Mouse (Mus musculus) C2C12 (cell line): ENCODE measurements around the gene Macrod1. TPM values are rescaled to one million over a fixed set of nuclear protein-coding genes. Genes with fewer than 3 reads are reported as not detected.

Source experiments
- H3K27me3 ChIP-seq: one replicate; pipeline ENCODE4 v1.6.1; 2011; ENCODE audit not compliant: control insufficient read depth, insufficient read depth, insufficient read length
- H3K36me3 ChIP-seq: one replicate; pipeline ENCODE4 v1.6.1; 2011; ENCODE audit not compliant: control insufficient read depth, insufficient read depth
- H3K4me3 ChIP-seq: one replicate; pipeline ENCODE4 v1.5.1; 2011; ENCODE audit warnings: mild to moderate bottlenecking, control low read depth; ENCODE audit not compliant: poor library complexity, insufficient read depth, severe bottlenecking
- H3K79me2 ChIP-seq: one replicate; pipeline ENCODE4 v1.6.1; 2011; ENCODE audit not compliant: control insufficient read depth, insufficient read depth
- H3K79me3 ChIP-seq: one replicate; pipeline ENCODE4 v1.6.1; 2011; ENCODE audit warnings: low read depth, control low read depth
- H3ac ChIP-seq: one replicate; pipeline ENCODE3; 2011; ENCODE audit warnings: low read depth; ENCODE audit not compliant: control insufficient read depth, insufficient read length
- CEBPB ChIP-seq: IDR thresholded peaks from one replicate; pipeline ENCODE4 v1.6.1; 2011; ENCODE audit warnings: low read depth, mild to moderate bottlenecking, control low read depth, moderate library complexity
- CTCF ChIP-seq: IDR thresholded peaks from one replicate; pipeline ENCODE4 v1.5.1; 2011; ENCODE audit not compliant: control insufficient read depth, insufficient read depth, insufficient read length
- FOSL1 ChIP-seq: IDR thresholded peaks from one replicate; pipeline ENCODE4 v1.8.0; 2011; ENCODE audit warnings: mild to moderate bottlenecking, low read length; ENCODE audit not compliant: poor library complexity, insufficient read depth, severe bottlenecking
- MAX ChIP-seq: IDR thresholded peaks from one replicate; pipeline ENCODE4 v1.6.1; 2011; ENCODE audit warnings: mild to moderate bottlenecking, control low read depth
- MYOD1 ChIP-seq: IDR thresholded peaks from one replicate; pipeline ENCODE4 v1.6.1; 2011; ENCODE audit warnings: low read depth; ENCODE audit not compliant: control insufficient read depth, insufficient read length
- MYOG ChIP-seq: IDR thresholded peaks from one replicate; pipeline ENCODE4 v1.6.1; 2011; ENCODE audit not compliant: control insufficient read depth, insufficient read length; ENCODE audit errors: extremely low read depth
- USF1 ChIP-seq: IDR thresholded peaks from one replicate; pipeline ENCODE4 v1.6.1; 2011; ENCODE audit warnings: low read depth, mild to moderate bottlenecking, control low read depth, moderate library complexity
- polyA plus RNA-seq: library from polyadenylated mRNA; unstranded; fragments of >200 nt; fragmentation: generic; extraction: Trizol; gene quantifications from one replicate; pipeline ENCODE4 v1.2.1, GENCODE M21; 2012; ENCODE audit warnings: missing spikeins

Gene Macrod1
- polyA plus RNA-seq, 1 experiment = 8.3 TPM

DNA sequence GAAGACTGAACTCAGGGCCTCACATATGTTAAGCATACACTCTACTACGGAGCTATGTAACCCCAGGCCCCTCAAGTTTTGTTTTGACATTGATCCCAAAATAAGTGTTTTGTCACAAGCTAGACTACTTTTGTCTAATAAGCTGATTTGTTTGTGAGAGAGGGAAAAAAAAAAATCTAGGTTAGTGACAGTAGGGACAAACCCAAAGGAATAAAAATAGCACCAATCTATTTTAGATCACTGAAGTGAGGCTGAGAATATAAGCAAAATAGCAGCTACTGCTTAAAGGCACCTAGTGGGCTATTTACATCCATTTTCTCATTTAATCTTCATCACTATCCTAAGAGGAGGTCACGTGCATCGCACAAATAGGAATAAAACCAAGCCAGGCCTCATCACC is 183.0 kb downstream of the Macrod1 start:
- TF ChIP-seq USF1 = no peak
- TF ChIP-seq MYOG = no peak
- no peak for TF ChIP-seq CTCF
- no peak for TF ChIP-seq FOSL1
- no peak for TF ChIP-seq MYOD1
- TF ChIP-seq CEBPB = no peak
- TF ChIP-seq MAX = no peak
- Histone ChIP-seq H3K79me2 (peaks cover 64% of the 10 kb centered on the region), H3K79me3 (peaks cover 39% of the 10 kb centered on the region)

DNA sequence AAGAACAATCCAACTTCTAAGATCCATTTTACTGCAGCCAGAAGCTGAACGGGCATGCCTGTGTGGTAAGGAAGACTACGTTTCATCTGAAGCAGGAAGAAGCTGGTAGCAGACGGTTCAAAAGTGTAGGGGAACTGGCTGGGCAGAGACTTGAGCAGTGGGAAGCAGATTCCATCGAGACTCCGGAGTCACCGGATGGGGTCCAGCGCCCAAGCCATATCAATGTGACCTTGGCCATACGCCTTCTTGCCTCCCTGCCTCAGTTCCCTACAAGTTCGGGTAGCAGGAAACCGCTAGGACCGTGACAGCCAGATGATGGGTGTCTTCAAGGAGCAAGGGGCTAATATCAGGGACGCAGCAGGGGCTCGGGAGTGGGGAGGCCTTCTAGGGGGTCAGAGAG is 183.7 kb downstream of the Macrod1 start:
- Histone ChIP-seq H3K79me2 (peaks cover 57% of the 10 kb centered on the region), H3K4me3 (peak overlapping the region; percentile 80), H3K27me3 (no peaks in the 10 kb centered on the region), H3ac (peak overlapping the region; percentile 73), H3K79me3 (peaks cover 39% of the 10 kb centered on the region), H3K36me3 (peaks cover 23% of the 10 kb centered on the region)
- TF ChIP-seq USF1 = no peak
- TF ChIP-seq FOSL1 = no peak
- no peak for TF ChIP-seq MAX
- no peak for TF ChIP-seq CTCF
- TF ChIP-seq MYOG = no peak
- no peak for TF ChIP-seq CEBPB
- TF ChIP-seq MYOD1 = no peak

More for the DNA sequence above, 183.0 kb downstream of the Macrod1 start:
- peaks cover 23% of the 10 kb centered on the region for H3K36me3 ChIP-seq
- no peaks in the 10 kb centered on the region for H3K27me3 ChIP-seq
- H3K4me3 ChIP-seq = peak overlapping the region; percentile 80
- no peak overlapping the region for H3ac ChIP-seq

DNA sequence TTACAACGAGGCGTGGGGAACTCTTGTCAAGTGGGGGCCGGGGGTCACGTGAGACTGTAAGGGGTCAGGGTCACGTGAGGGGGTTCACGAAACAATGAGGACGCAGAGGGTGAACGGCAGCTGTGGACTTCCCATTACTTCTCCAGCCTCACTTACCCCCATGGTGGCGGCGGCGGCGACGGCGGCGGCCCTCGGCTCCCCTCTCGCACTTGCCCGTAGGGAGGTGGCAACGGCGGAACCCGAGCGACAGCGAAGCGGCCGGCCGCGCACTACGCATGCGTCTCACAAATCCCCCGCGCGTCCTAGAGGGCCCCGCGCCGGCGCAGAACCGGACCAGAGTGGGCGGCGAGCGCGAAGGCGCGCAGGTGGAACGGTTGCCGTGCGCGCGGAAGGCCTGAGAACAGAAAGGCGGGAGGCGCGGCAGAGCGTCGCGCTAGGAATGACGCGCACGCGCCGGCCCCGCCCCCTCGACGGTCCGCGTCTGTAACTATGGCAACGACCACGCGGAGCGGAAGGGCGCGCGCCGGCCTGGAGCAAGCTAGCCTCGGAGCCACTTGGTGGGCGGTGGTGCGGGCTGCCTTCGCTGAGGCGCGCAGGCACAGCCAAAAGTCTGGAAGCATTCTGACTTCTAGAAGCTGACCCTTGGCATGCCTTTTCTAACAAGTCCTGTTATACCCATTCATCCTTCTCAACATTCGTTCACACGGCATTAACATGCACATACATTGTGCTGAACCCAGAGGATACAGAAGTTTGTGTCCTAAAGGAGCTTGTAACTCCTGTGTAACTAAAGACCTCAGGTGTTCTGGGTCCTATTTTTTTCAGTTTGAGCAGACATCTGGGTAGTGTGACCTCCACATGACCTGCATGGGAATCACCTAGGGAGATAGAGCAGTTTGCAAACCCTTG is 184.4 kb downstream of the Macrod1 start, which contains the start of gene Naa40:
TSS of gene Naa40 (minus strand) at position 402 of the 909 bp plus-strand sequence.
- Histone ChIP-seq H3K27me3 (no peaks in the 10 kb centered on the region), H3K79me2 (peaks cover 49% of the 10 kb centered on the region), H3ac (peak within 1 kb of the TSS; percentile 73), H3K4me3 (peak within 1 kb of the TSS; percentile 80), H3K36me3 (peaks cover 21% of the 10 kb centered on the region), H3K79me3 (peaks cover 36% of the 10 kb centered on the region)
- TF ChIP-seq FOSL1 (no peak), MAX (peak; percentile 67), USF1 (peak; percentile 93)

DNA sequence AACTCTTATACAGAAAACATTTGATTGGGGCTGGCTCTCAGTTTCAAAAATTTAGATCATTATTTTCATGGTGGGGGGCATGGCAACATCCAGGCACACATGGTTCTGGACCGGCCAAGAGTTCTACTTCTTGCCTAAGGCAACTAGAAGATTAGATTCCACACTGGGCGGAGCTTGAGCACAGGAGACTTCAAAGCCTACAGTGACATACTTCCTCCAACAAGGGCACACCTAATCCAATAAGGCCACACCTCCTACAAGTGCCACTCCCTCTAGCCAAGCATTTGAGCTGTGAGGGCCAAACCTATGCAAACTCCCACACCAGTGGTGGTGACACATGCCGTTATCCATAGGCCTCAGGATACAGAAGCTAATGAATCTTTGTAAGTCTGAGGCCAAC is 189.4 kb downstream of the Macrod1 start:
- Histone ChIP-seq H3K27me3 (no peaks in the 10 kb centered on the region), H3K36me3 (no peaks in the 10 kb centered on the region), H3K79me2 (no peaks in the 10 kb centered on the region), H3K4me3 (no peak overlapping the region), H3ac (no peak overlapping the region), H3K79me3 (no peaks in the 10 kb centered on the region)
- TF ChIP-seq CTCF (no peak), USF1 (no peak), CEBPB (no peak), MAX (no peak), FOSL1 (no peak), MYOD1 (no peak), MYOG (no peak)

Other genes with a start within 250 kb of the Macrod1 start
- gene Rps6ka4, start 216.2 kb upstream of the Macrod1 start, polyA plus RNA-seq = 103 TPM
- 0.27 TPM for gene Ccdc88b, start 198.6 kb upstream of the Macrod1 start, polyA plus RNA-seq
- 264 TPM for gene Trmt112, start 147.1 kb upstream of the Macrod1 start, polyA plus RNA-seq
- gene Prdx5, start 146.7 kb upstream of the Macrod1 start, polyA plus RNA-seq = 270 TPM
- gene Esrra, start 135.0 kb upstream of the Macrod1 start, polyA plus RNA-seq = 43.2 TPM
- 0.16 TPM for gene Catsperz, start 131.4 kb upstream of the Macrod1 start, polyA plus RNA-seq
- 0.26 TPM for gene Kcnk4, start 122.3 kb upstream of the Macrod1 start, polyA plus RNA-seq
- 84.0 TPM for gene Bad, start 114.9 kb upstream of the Macrod1 start, polyA plus RNA-seq
- gene Gpr137, start 114.3 kb upstream of the Macrod1 start, polyA plus RNA-seq = 31.2 TPM
- 1,811 TPM for gene Ppp1r14b, start 81.8 kb upstream of the Macrod1 start, polyA plus RNA-seq
- gene Plcb3, start 80.3 kb upstream of the Macrod1 start, polyA plus RNA-seq = 51.7 TPM
- 148 TPM for gene Fkbp2, start 76.3 kb upstream of the Macrod1 start, polyA plus RNA-seq
- 37.7 TPM for gene Vegfb, start 69.2 kb upstream of the Macrod1 start, polyA plus RNA-seq
- 12.2 TPM for gene Dnajc4, start 64.2 kb upstream of the Macrod1 start, polyA plus RNA-seq
- gene Nudt22, start 60.7 kb upstream of the Macrod1 start, polyA plus RNA-seq = 18.2 TPM
- gene Trpt1, start 60.7 kb upstream of the Macrod1 start, polyA plus RNA-seq = 4.7 TPM
- 0.37 TPM for gene Fermt3, start 37.3 kb upstream of the Macrod1 start, polyA plus RNA-seq
- 309 TPM for gene Stip1, start 16.8 kb upstream of the Macrod1 start, polyA plus RNA-seq
- 0.08 TPM for gene Flrt1, start 48.9 kb downstream of the Macrod1 start, polyA plus RNA-seq
- gene Otub1, start 149.5 kb downstream of the Macrod1 start, polyA plus RNA-seq = 121 TPM
- 960 TPM for gene Cox8a, start 160.8 kb downstream of the Macrod1 start, polyA plus RNA-seq
- 16.8 TPM for gene Naa40, start 184.4 kb downstream of the Macrod1 start, polyA plus RNA-seq
- 21.0 TPM for gene Rcor2, start 210.5 kb downstream of the Macrod1 start, polyA plus RNA-seq